Mouse (Mus musculus): ENCODE data around the gene Hnrnpul1.

GRCm38 (mm10) chr7:25731294-25732055 is 23.1 kb downstream of the Hnrnpul1 start:
- TF ChIP-seq ZNF384 (IDR thresholded peaks at IDR 0.05; ENCODE audit: low read depth, low read length) (no peak), CHD2 (IDR thresholded peaks at IDR 0.05; ENCODE audit: low read depth, low read length) (no peak), ZC3H11A (IDR thresholded peaks at IDR 0.05; ENCODE audit: borderline replicate concordance, low read depth, low read length) (no peak), MAFK (IDR thresholded peaks at IDR 0.05; ENCODE audit: insufficient read depth, low read depth, low read length) (no peak), HCFC1 (IDR thresholded peaks at IDR 0.05; ENCODE audit: borderline replicate concordance, insufficient read depth, low read length) (no peak)

Data from ES-E14 (cell line).